Mouse (Mus musculus): ENCODE measurements around the gene Arel1. TPM values are rescaled to one million over a fixed set of nuclear protein-coding genes. Genes with fewer than 3 reads are reported as not detected.

Gene Arel1
- polyA plus RNA-seq, 1 experiment from 2014 or later, result 36.6 TPM

DNA sequence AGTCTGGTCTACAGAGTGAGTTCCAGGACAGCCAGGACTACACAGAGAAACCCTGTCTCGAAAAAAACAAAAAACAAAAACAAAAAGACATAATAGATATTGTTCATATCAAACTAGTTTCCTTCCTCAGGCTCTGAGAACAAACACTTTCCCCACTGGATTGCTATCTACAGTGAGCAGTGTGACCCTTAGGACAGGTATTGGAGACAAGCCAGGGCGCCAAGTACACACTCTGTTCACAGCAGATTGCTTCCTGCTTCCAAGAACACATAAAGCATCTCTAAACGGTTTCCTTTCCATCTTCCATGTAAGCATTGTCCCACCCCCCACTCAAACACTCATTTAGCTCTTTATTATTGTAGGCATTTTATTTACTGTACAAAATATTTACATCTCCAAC, 52.9 kb downstream of the Arel1 start:
- H3K9ac ChIP-seq, result no peak overlapping the region
- H3K9me3 ChIP-seq, result no peaks in the 10 kb centered on the region
- H3K27me3 ChIP-seq (replicated peaks), result no peaks in the 10 kb centered on the region
- no peak for ATAC-seq (replicated peaks)
- H3K4me2 ChIP-seq, result no peak overlapping the region
- 85% methylated on average over 3 of the region's 3 CpGs for WGBS
- H3K27ac ChIP-seq, result no peak overlapping the region
- peaks cover 34% of the 10 kb centered on the region; the same call in 1 of the 2 replicates for H3K36me3 ChIP-seq (replicated peaks)
- H3K4me3 ChIP-seq, result no peak overlapping the region
- no peaks in the 10 kb centered on the region for H3K4me1 ChIP-seq

DNA sequence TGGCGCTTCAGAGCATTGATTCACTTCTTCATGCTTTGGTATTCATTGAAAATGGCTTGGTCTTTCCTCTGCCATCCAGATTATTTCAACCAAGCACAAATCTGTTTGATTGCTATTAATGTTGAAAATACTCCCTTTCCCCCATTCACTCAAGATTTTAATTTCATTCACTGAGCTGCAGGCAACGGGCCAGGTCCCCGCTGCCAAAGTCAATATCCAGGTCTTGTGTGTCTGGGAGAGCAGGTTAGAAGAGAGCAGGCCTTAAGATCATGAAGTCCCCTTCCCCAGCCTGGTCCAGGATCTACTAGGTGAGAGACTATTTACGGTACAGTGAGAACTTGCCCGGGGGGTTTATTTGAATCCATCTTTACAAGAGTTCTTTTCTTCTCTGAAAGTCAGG, 55.7 kb downstream of the Arel1 start:
- no peak for ATAC-seq (replicated peaks)
- Histone ChIP-seq H3K9ac (no peak overlapping the region), H3K4me2 (no peak overlapping the region), H3K9me3 (no peaks in the 10 kb centered on the region), H3K4me1 (no peaks in the 10 kb centered on the region), H3K36me3 (replicated peaks) (peaks cover 17% of the 10 kb centered on the region; the same call in 1 of the 2 replicates), H3K27ac (no peak overlapping the region), H3K4me3 (no peak overlapping the region), H3K27me3 (replicated peaks) (no peaks in the 10 kb centered on the region)
- 92% methylated on average over 5 of the region's 5 CpGs for WGBS

GRCm38 (mm10) chr12:84912652-84913104, 58.0 kb downstream of the Arel1 start:
- Histone ChIP-seq H3K27me3 (replicated peaks) (no peaks in the 10 kb centered on the region), H3K4me1 (peaks cover 1% of the 10 kb centered on the region; the same call in 1 of the 2 replicates), H3K9ac (no peak overlapping the region), H3K4me3 (no peak overlapping the region), H3K9me3 (no peaks in the 10 kb centered on the region), H3K36me3 (replicated peaks) (peaks cover 3% of the 10 kb centered on the region; the same call in 1 of the 2 replicates), H3K4me2 (no peak overlapping the region), H3K27ac (no peak overlapping the region)
- 83% methylated on average over 4 of the region's 4 CpGs for WGBS
- ATAC-seq (replicated peaks), result 0 out of 2 replicates have a peak, but pooled peaks have one; percentile 37

GRCm38 (mm10) chr12:84911640-84912039, 59.1 kb downstream of the Arel1 start:
- Histone ChIP-seq H3K4me3 (no peak overlapping the region), H3K27me3 (replicated peaks) (no peaks in the 10 kb centered on the region), H3K9ac (no peak overlapping the region), H3K4me1 (peaks cover 8% of the 10 kb centered on the region; the same call in 1 of the 2 replicates), H3K9me3 (no peaks in the 10 kb centered on the region), H3K27ac (no peak overlapping the region), H3K4me2 (no peak overlapping the region), H3K36me3 (replicated peaks) (peaks cover 3% of the 10 kb centered on the region; the same call in 1 of the 2 replicates)
- ATAC-seq (replicated peaks), result no peak
- WGBS, result 52% methylated on average over 2 of the region's 2 CpGs

- Histone ChIP-seq H3K36me3 (replicated peaks) (peaks cover 3% of the 10 kb centered on the region; the same call in 1 of the 2 replicates), H3K9ac (no peak overlapping the region), H3K9me3 (no peaks in the 10 kb centered on the region), H3K4me1 (peaks cover 8% of the 10 kb centered on the region; the same call in 1 of the 2 replicates), H3K4me3 (no peak overlapping the region), H3K27ac (no peak overlapping the region), H3K4me2 (no peak overlapping the region), H3K27me3 (replicated peaks) (no peaks in the 10 kb centered on the region)
- no peak for ATAC-seq (replicated peaks)
- WGBS, result 95% methylated on average over 4 of the region's 4 CpGs
Measured at GRCm38 (mm10) chr12:84910066-84910465, 60.6 kb downstream of the Arel1 start.

- H3K4me3 ChIP-seq, result no peak overlapping the region
- H3K9ac ChIP-seq, result no peak overlapping the region
- 71% methylated on average over 10 of the region's 10 CpGs for WGBS
- no peaks in the 10 kb centered on the region for H3K36me3 ChIP-seq (replicated peaks)
- H3K9me3 ChIP-seq, result no peaks in the 10 kb centered on the region
- H3K27ac ChIP-seq, result no peak overlapping the region
- H3K4me1 ChIP-seq, result peaks cover 8% of the 10 kb centered on the region; the same call in 1 of the 2 replicates
- no peak; the same call in 1 of the 2 replicates for ATAC-seq (replicated peaks)
- H3K4me2 ChIP-seq, result no peak overlapping the region
- H3K27me3 ChIP-seq (replicated peaks), result no peaks in the 10 kb centered on the region
Measured at GRCm38 (mm10) chr12:84907627-84908480, 62.8 kb downstream of the Arel1 start.

DNA sequence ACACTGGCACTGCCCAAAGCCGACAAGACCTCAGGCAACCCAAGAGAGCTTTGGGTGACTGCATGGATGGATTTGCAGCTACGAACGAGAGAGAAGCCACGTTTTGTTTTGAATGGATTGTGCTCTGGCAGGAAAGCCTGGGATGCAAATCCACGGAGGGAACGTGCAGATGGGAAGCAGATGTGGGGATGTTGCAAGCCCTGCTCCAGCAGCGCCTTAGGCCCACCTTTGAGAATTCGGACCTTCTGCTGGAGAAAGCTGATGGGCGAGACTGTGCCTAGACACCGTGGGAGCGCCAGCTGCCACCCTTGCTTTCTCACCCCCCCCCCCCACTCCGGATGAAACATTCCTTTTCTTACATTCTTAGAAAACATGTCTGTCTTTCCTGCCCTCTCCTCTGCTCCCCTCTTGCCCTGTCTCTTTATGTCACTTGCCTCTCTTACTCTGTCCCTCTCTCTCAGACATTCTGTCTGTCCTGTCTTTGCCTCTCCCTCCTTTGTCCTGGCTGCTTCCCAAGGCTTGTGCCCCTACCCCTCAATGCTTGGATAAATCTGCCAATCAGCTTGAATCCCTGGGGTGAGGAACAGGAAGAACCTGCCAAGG, 63.6 kb downstream of the Arel1 start:
- H3K27me3 ChIP-seq (replicated peaks), result no peaks in the 10 kb centered on the region
- H3K36me3 ChIP-seq (replicated peaks), result no peaks in the 10 kb centered on the region
- H3K4me1 ChIP-seq, result peaks cover 8% of the 10 kb centered on the region; the same call in 1 of the 2 replicates
- H3K9ac ChIP-seq, result no peak overlapping the region
- WGBS, result 59% methylated on average over 12 of the region's 12 CpGs
- H3K27ac ChIP-seq, result no peak overlapping the region
- no peaks in the 10 kb centered on the region for H3K9me3 ChIP-seq
- H3K4me2 ChIP-seq, result no peak overlapping the region
- peak; percentile 37; the same call in 1 of the 2 replicates for ATAC-seq (replicated peaks)
- H3K4me3 ChIP-seq, result no peak overlapping the region

DNA sequence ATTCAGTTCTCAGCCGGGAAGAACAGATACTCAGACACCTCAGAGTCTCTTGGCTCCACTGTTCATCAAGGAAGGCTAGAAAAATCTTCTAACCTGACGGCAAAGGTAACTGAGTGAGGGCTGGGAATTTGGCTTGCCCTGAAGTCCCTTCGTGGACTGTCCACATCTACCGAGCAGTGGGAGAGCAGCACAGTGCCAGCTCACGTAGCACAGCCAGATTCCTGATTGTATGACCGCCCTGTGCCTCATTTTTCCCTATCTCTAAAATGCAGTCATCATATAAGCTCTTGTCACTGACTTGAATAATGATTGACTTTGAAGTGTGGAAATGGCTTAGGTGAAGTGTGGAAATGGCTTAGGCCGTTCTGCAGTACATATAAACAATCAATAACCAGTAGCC, 66.3 kb downstream of the Arel1 start:
- H3K4me3 ChIP-seq, result no peak overlapping the region
- H3K9ac ChIP-seq, result no peak overlapping the region
- peaks cover 8% of the 10 kb centered on the region; the same call in 1 of the 2 replicates for H3K4me1 ChIP-seq
- no peaks in the 10 kb centered on the region for H3K27me3 ChIP-seq (replicated peaks)
- ATAC-seq (replicated peaks), result no peak
- WGBS, result 69% methylated on average over 7 of the region's 7 CpGs
- no peak overlapping the region for H3K4me2 ChIP-seq
- no peaks in the 10 kb centered on the region for H3K36me3 ChIP-seq (replicated peaks)
- H3K9me3 ChIP-seq, result no peaks in the 10 kb centered on the region
- H3K27ac ChIP-seq, result no peak overlapping the region

DNA sequence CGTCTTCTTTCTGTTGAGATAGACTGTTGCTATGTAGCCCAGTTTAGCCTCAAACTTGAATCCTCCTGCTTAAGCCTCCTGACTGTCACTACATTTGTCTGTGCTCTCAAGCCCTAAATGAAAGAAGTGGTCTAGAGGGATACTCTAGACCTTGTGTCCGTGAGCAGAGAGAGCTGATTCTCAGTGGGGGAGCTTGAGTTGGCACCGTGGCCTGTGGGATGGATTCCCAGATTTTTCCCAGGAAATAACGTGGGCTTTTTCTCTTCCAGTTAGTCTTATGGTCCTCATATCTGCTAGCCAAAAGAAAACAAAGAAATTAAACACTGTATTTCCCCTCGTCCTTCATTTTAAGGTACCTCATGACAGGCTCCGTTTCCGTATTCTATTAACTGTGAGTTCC, 70.4 kb downstream of the Arel1 start:
- ATAC-seq (replicated peaks), result no peak
- no peaks in the 10 kb centered on the region for H3K9me3 ChIP-seq
- H3K4me2 ChIP-seq, result no peak overlapping the region
- no peak overlapping the region for H3K9ac ChIP-seq
- no peak overlapping the region for H3K4me3 ChIP-seq
- 80% methylated on average over 7 of the region's 7 CpGs for WGBS
- no peaks in the 10 kb centered on the region for H3K4me1 ChIP-seq
- no peaks in the 10 kb centered on the region for H3K27me3 ChIP-seq (replicated peaks)
- H3K27ac ChIP-seq, result no peak overlapping the region
- no peaks in the 10 kb centered on the region for H3K36me3 ChIP-seq (replicated peaks)

GRCm38 (mm10) chr12:84897322-84897721, 73.4 kb downstream of the Arel1 start:
- Histone ChIP-seq H3K4me2 (no peak overlapping the region), H3K4me1 (no peaks in the 10 kb centered on the region), H3K36me3 (replicated peaks) (no peaks in the 10 kb centered on the region), H3K27me3 (replicated peaks) (no peaks in the 10 kb centered on the region), H3K27ac (no peak overlapping the region), H3K4me3 (no peak overlapping the region), H3K9me3 (no peaks in the 10 kb centered on the region), H3K9ac (no peak overlapping the region)
- no peak for ATAC-seq (replicated peaks)
- WGBS, result 74% methylated on average over 5 of the region's 5 CpGs

DNA sequence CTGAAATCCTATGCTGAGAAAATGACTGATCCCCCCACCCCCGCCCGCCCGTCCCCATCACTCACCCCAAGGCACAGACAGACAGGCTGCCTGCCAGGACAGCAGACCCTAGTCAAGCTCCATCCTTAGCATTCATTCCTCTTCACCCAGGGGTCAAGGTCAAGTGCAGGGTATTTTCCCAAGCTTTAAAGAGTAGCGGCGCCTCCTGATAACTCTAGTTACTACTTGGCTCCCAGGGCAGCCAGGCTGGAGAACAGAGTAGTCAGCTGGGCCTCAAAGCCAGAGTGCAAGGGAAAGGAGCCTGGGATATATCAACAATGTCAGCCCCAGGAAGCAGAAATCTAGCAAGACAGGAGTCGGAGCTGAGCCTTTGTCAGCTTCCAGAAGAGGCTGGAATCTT, 74.5 kb downstream of the Arel1 start:
- no peak for ATAC-seq (replicated peaks)
- no peaks in the 10 kb centered on the region for H3K36me3 ChIP-seq (replicated peaks)
- no peaks in the 10 kb centered on the region for H3K27me3 ChIP-seq (replicated peaks)
- H3K4me1 ChIP-seq, result no peaks in the 10 kb centered on the region
- H3K4me3 ChIP-seq, result no peak overlapping the region
- no peak overlapping the region for H3K4me2 ChIP-seq
- WGBS, result 86% methylated on average over 6 of the region's 6 CpGs
- H3K27ac ChIP-seq, result no peak overlapping the region
- H3K9ac ChIP-seq, result no peak overlapping the region
- H3K9me3 ChIP-seq, result no peaks in the 10 kb centered on the region

Measured in midbrain, embryonic 15.5 days (tissue).